Mouse (Mus musculus) ZHBTc4 (cell line): ENCODE data around the gene Tmem219.
A peak's percentile ranks its signal among the peaks of the same experiment; 100 is the strongest.

Source experiments
- DNase-seq: peaks from one replicate; pipeline ENCODE4 v3.0.0-alpha.2; 2011; ENCODE audit warnings: low read depth, low spot score

The Tmem219 gene

GRCm38 (mm10) chr7:126862147-126862784 lies 60.5 kb downstream of the Tmem219 start, which contains the start of gene Ino80e:
Gene Ino80e (minus strand): TSS chr7:126862377.
- peak; percentile 97 for DNase-seq

GRCm38 (mm10) chr7:126861429-126862130 lies 61.1 kb downstream of the Tmem219 start, which contains the start of gene Hirip3:
Gene Hirip3 (plus strand): TSS chr7:126861972.
- DNase-seq, result peak; percentile 97

GRCm38 (mm10) chr7:126860987-126861386 lies 61.7 kb downstream of the Tmem219 start:
- no peak for DNase-seq

GRCm38 (mm10) chr7:126856741-126857420 lies 65.8 kb downstream of the Tmem219 start:
- DNase-seq, result peak; percentile 91

GRCm38 (mm10) chr7:126855641-126856040 lies 67.1 kb downstream of the Tmem219 start:
- DNase-seq, result no peak

- DNase-seq, result no peak
These were observed 69.3 kb downstream of the Tmem219 start for GRCm38 (mm10) chr7:126853454-126853853.

GRCm38 (mm10) chr7:126851192-126851591 lies 71.5 kb downstream of the Tmem219 start:
- no peak for DNase-seq

- no peak for DNase-seq
These were observed 72.6 kb downstream of the Tmem219 start for GRCm38 (mm10) chr7:126850161-126850560.

- DNase-seq, result no peak
These were observed 73.9 kb downstream of the Tmem219 start for GRCm38 (mm10) chr7:126848794-126849193.

GRCm38 (mm10) chr7:126847421-126848398 lies 75.0 kb downstream of the Tmem219 start:
- peak; percentile 66 for DNase-seq

GRCm38 (mm10) chr7:126847116-126847420 lies 75.6 kb downstream of the Tmem219 start, which contains the start of gene Doc2a:
Gene Doc2a (plus strand): TSS chr7:126847416.
- DNase-seq, result no peak

- DNase-seq, result no peak
These were observed 77.2 kb downstream of the Tmem219 start for GRCm38 (mm10) chr7:126845516-126845915.

GRCm38 (mm10) chr7:126843276-126843675 lies 79.4 kb downstream of the Tmem219 start:
- DNase-seq, result no peak
